Mouse (Mus musculus): ENCODE results near the gene Grifin. TPM values are rescaled to one million over a fixed set of nuclear protein-coding genes. Genes with fewer than 3 reads are reported as not detected.

Gene Grifin
- total RNA-seq, 2 experiments from 2014 or later = not detected

- DNase-seq (ENCODE audit: extremely low spot score in 1 of 2, low spot score in 2 of 2) = no peak
- intact Hi-C loops (cut with DNase I) = no loop called here
- H3K27ac ChIP-seq = no peak overlapping the region
- no peak for TF ChIP-seq CTCF (IDR thresholded peaks at IDR 0.05)
- H3K4me3 ChIP-seq = no peak overlapping the region
Observed at GRCm38 (mm10) chr5:140582995-140583731, 18.3 kb upstream of the Grifin start.

GRCm38 (mm10) chr5:140581569-140581968, 16.7 kb upstream of the Grifin start:
- intact Hi-C loops (cut with DNase I) = no loop called here
- H3K27ac ChIP-seq = no peak overlapping the region
- no peak overlapping the region for H3K4me3 ChIP-seq
- no peak for DNase-seq (ENCODE audit: extremely low spot score in 1 of 2, low spot score in 2 of 2)
- TF ChIP-seq CTCF (IDR thresholded peaks at IDR 0.05) = no peak

- TF ChIP-seq CTCF (IDR thresholded peaks at IDR 0.05) = no peak
- no peak for DNase-seq (ENCODE audit: extremely low spot score in 1 of 2, low spot score in 2 of 2)
- intact Hi-C loops (cut with DNase I) = no loop called here
- Histone ChIP-seq H3K4me3 (no peak overlapping the region), H3K27ac (no peak overlapping the region)
Observed at GRCm38 (mm10) chr5:140579771-140580170, 14.9 kb upstream of the Grifin start.

- no peak for TF ChIP-seq CTCF (IDR thresholded peaks at IDR 0.05)
- no peak overlapping the region for H3K27ac ChIP-seq
- no peak for DNase-seq (ENCODE audit: extremely low spot score in 1 of 2, low spot score in 2 of 2)
- no peak overlapping the region for H3K4me3 ChIP-seq
- intact Hi-C loops (cut with DNase I) = no loop called here
Observed at GRCm38 (mm10) chr5:140579221-140579620, 14.3 kb upstream of the Grifin start.

GRCm38 (mm10) chr5:140575381-140575866, 10.6 kb upstream of the Grifin start:
- Histone ChIP-seq H3K4me3 (no peak overlapping the region), H3K27ac (no peak overlapping the region)
- no peak for DNase-seq (ENCODE audit: extremely low spot score in 1 of 2, low spot score in 2 of 2)
- intact Hi-C loops (cut with DNase I) = no loop called here
- no peak for TF ChIP-seq CTCF (IDR thresholded peaks at IDR 0.05)

GRCm38 (mm10) chr5:140572611-140573010, 7.7 kb upstream of the Grifin start:
- Histone ChIP-seq H3K4me3 (no peak overlapping the region), H3K27ac (no peak overlapping the region)
- no peak for DNase-seq (ENCODE audit: extremely low spot score in 1 of 2, low spot score in 2 of 2)
- TF ChIP-seq CTCF (IDR thresholded peaks at IDR 0.05) = no peak
- intact Hi-C loops (cut with DNase I) = no loop called here

GRCm38 (mm10) chr5:140571673-140572072, 6.8 kb upstream of the Grifin start:
- intact Hi-C loops (cut with DNase I) = no loop called here
- DNase-seq (ENCODE audit: extremely low spot score in 1 of 2, low spot score in 2 of 2) = no peak
- TF ChIP-seq CTCF (IDR thresholded peaks at IDR 0.05) = no peak
- Histone ChIP-seq H3K27ac (no peak overlapping the region), H3K4me3 (no peak overlapping the region)

- H3K4me3 ChIP-seq = no peak overlapping the region
- intact Hi-C loops (cut with DNase I) = no loop called here
- no peak overlapping the region for H3K27ac ChIP-seq
- TF ChIP-seq CTCF (IDR thresholded peaks at IDR 0.05) = no peak
- DNase-seq (ENCODE audit: extremely low spot score in 1 of 2, low spot score in 2 of 2) = no peak
Observed at GRCm38 (mm10) chr5:140571201-140571600, 6.3 kb upstream of the Grifin start.

GRCm38 (mm10) chr5:140570223-140570870, 5.5 kb upstream of the Grifin start:
- no peak overlapping the region for H3K4me3 ChIP-seq
- intact Hi-C loops (cut with DNase I) = no loop called here
- DNase-seq (ENCODE audit: extremely low spot score in 1 of 2, low spot score in 2 of 2) = no peak
- no peak overlapping the region for H3K27ac ChIP-seq
- no peak; the same call in 1 of the 2 replicates for TF ChIP-seq CTCF (IDR thresholded peaks at IDR 0.05)

- intact Hi-C loops (cut with DNase I) = loop anchor here (2.0 kb wide), 2 partner anchors 40 to 50 kb away; no protein-coding TSS in a partner anchor
- DNase-seq (ENCODE audit: extremely low spot score in 1 of 2, low spot score in 2 of 2) = no peak
Observed at GRCm38 (mm10) chr5:140569032-140569595, 4.2 kb upstream of the Grifin start.

GRCm38 (mm10) chr5:140568321-140568970, 3.6 kb upstream of the Grifin start:
- TF ChIP-seq CTCF (IDR thresholded peaks at IDR 0.05) = peak; percentile 82
- peak; percentile 54 to 56 for DNase-seq (ENCODE audit: extremely low spot score in 1 of 2, low spot score in 2 of 2)
- H3K4me3 ChIP-seq = no peak overlapping the region
- intact Hi-C loops (cut with DNase I) = loop anchor here (2.0 kb wide), 2 partner anchors 40 to 50 kb away; no protein-coding TSS in a partner anchor
- no peak overlapping the region for H3K27ac ChIP-seq

More at GRCm38 (mm10) chr5:140569032-140569595, 4.2 kb upstream of the Grifin start:
- no peak overlapping the region for H3K4me3 ChIP-seq
- H3K27ac ChIP-seq = no peak overlapping the region
- TF ChIP-seq CTCF (IDR thresholded peaks at IDR 0.05) = no peak

All from left cerebral cortex, adult 2 months (tissue).